Mouse (Mus musculus) leukemia stem cell, adult 10-12 weeks (primary cell): ENCODE data around the gene Mllt1. TPM values are rescaled to one million over a fixed set of nuclear protein-coding genes. Genes with fewer than 3 reads are reported as not detected.

Source experiments
- polyA plus RNA-seq: library from polyadenylated mRNA; stranded (reverse); fragments of >175 nt; gene quantifications from 2 replicates; pipeline ENCODE4 v1.2.3, GENCODE M21; 2012; ENCODE audit warnings: low replicate concordance

Gene Mllt1
- polyA plus RNA-seq = 120 and 136 TPM in 2 replicates

DNA sequence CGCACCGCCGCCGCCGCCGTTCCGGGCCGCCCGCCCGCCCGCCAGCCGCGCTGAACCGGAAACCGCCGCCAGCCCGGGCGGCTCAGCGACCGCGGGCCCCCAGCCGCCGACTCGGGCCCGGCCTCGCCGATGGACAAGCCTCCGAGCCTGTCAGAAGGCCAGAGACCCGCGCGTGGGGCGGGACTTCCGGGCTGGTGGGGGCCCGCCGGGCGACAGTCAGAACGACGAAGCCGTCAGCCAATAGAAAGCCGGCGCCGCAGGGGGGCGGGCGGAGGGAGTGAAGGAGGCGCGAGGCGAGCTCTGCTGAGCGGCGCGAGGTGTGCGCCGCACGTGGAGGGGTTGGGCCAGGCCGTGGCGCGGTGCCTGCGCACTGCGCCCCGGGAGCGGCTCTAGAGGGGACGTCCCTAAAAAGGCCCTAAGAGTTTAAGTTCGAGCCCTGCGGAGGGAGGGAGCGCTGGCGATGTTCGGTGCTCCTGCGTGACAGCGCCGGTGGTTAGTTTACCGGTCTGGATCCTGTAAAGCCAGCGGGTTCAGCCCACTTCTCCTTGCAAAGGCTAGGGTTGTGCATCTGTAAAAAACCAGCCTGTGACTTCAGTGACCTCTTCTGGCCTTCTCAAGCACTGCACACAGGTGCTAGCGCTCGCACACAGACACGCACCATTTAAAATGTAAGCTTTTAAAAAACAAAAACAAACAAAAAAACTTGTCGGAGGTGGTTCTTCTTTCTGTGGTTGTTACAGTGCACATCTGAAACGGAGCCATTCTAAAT, at the start of gene Mllt1:
Gene Mllt1 (minus strand): TSS at position 53 of the 769 bp plus-strand sequence.

DNA sequence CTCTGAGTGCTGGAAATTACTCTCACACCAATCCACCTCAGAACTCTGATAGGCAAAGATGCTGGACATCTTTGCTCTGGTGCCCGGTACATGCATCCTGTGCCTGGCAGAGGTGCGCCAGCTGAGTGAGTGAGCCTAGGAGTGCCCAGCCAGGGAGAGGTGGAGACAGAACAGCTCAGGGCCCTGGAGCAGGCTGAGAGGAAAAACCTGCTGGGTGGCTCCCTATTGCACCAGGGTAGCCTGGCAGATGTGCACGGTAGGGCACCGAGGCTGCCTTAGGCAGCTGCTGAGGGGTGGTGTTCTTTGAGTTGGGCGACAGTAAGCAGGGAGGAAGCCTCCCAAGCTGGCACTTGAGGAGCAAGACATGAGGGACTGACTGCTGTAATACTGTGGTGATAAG, 46.8 kb upstream of the Mllt1 start, which contains the start of gene Acer1:
Gene Acer1 (minus strand): TSS at position 114 of the 400 bp plus-strand sequence.

DNA sequence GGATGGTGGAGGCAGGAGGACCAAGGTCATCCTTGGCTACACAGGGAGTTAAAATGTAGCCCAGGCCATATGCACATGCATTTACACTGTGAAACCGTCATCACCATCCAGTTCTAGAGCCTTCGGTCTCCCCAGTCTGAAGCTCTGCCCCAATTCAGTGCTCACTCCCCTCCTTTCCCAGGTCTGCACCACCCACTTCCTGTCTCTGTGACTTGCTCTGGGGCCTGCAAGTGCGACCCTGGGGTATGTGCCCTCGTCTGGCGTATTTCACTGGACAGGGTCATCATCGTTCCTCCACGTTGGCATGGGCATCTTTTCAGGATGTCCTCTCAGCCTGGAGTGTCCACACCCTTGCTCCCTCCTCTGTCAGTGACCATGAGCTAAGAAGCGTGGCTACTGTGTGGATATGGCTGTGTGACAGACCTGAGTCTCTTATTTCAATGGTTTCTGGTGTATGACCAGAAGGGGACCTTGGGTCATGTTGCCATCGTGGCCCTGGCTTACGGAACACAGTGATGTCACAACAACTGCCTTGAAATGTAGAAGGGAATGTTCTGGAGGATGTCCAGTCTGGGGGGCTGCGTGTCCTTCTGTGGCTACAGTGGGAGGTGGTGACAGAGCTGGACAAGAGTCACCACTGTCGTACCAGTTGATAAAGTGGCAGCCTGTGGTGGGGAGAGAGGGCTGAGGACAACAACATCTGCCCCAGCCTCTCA, 60.1 kb downstream of the Mllt1 start, which contains the start of gene 1700061G19Rik:
Gene 1700061G19Rik (plus strand): TSS at position 542 of the 716 bp plus-strand sequence.

DNA sequence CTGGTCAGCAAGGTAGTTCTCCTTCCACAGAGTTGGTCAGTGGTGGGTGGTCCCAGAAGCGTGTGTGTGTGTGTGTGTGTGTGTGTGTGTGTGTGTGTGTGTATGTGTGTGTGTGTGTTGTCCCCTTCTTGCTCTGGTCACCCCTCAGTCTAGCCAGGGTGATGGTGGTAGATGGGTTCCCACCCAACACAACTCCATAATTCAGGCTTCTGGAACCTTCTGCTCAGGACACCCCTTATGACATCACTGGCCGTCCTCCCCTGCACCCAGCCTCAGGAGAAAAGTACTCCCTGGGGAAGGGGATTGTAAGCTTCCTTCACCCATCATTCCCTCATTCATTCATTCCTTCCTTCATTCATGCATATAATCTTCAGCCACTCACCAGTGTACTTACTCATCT, 61.0 kb downstream of the Mllt1 start, which contains the start of gene Acsbg2:
Gene Acsbg2 (minus strand): TSS at position 211 of the 400 bp plus-strand sequence.

Other genes starting within 250 kb of the Mllt1 start
- gene Ndufa11, start 217.6 kb downstream of the Mllt1 start, polyA plus RNA-seq = 88.2 and 116 TPM in 2 replicates
- 8.6 and 9.8 TPM in 2 replicates for gene Vmac, start 217.4 kb downstream of the Mllt1 start, polyA plus RNA-seq
- gene Nrtn, start 177.9 kb downstream of the Mllt1 start, polyA plus RNA-seq = 1.7 and 2.5 TPM in 2 replicates
- gene Dus3l, start 170.7 kb downstream of the Mllt1 start, polyA plus RNA-seq = 63.0 and 71.4 TPM in 2 replicates
- 22.2 and 50.3 TPM in 2 replicates for gene Prr22, start 165.2 kb downstream of the Mllt1 start, polyA plus RNA-seq
- 80.3 and 90.4 TPM in 2 replicates for gene Rfx2, start 104.4 kb downstream of the Mllt1 start, polyA plus RNA-seq
- gene Acsbg2, start 61.0 kb downstream of the Mllt1 start, polyA plus RNA-seq = not detected in 2 replicates
- gene 1700061G19Rik, start 59.9 kb downstream of the Mllt1 start, polyA plus RNA-seq = not detected in 2 replicates
- gene Acer1, start 46.7 kb upstream of the Mllt1 start, polyA plus RNA-seq = not detected in 2 replicates
- 77.6 and 206 TPM in 2 replicates for gene Clpp, start 54.9 kb upstream of the Mllt1 start, polyA plus RNA-seq
- gene Alkbh7, start 61.9 kb upstream of the Mllt1 start, polyA plus RNA-seq = 20.6 and 31.9 TPM in 2 replicates
- gene Pspn, start 64.6 kb upstream of the Mllt1 start, polyA plus RNA-seq = 2.3 and 3.1 TPM in 2 replicates
- 144 and 226 TPM in 2 replicates for gene Gtf2f1, start 75.9 kb upstream of the Mllt1 start, polyA plus RNA-seq
- gene Gm17949, start 76.1 kb upstream of the Mllt1 start, polyA plus RNA-seq = not detected in 2 replicates
- gene Khsrp, start 96.1 kb upstream of the Mllt1 start, polyA plus RNA-seq = 758 and 1,065 TPM in 2 replicates
- not detected in 2 replicates for gene Slc25a41, start 106.2 kb upstream of the Mllt1 start, polyA plus RNA-seq
- 5.3 and 6.2 TPM in 2 replicates for gene Crb3, start 123.7 kb upstream of the Mllt1 start, polyA plus RNA-seq
- 4.9 and 6.2 TPM in 2 replicates for gene Slc25a23, start 124.4 kb upstream of the Mllt1 start, polyA plus RNA-seq
- 25.4 and 34.0 TPM in 2 replicates for gene Dennd1c, start 143.1 kb upstream of the Mllt1 start, polyA plus RNA-seq
- 0.23 and 0.25 TPM in 2 replicates for gene Tubb4a, start 152.4 kb upstream of the Mllt1 start, polyA plus RNA-seq
- 0.18 and 0.27 TPM in 2 replicates for gene Tnfsf9, start 169.9 kb upstream of the Mllt1 start, polyA plus RNA-seq
- gene Cd70, start 214.4 kb upstream of the Mllt1 start, polyA plus RNA-seq = not detected in 2 replicates